Mouse (Mus musculus): ENCODE results near the gene Pias1. TPM values are rescaled to one million over a fixed set of nuclear protein-coding genes. Genes with fewer than 3 reads are reported as not detected.

Pias1 gene
- polyA plus RNA-seq, 1 experiment = 36.5 TPM

DNA sequence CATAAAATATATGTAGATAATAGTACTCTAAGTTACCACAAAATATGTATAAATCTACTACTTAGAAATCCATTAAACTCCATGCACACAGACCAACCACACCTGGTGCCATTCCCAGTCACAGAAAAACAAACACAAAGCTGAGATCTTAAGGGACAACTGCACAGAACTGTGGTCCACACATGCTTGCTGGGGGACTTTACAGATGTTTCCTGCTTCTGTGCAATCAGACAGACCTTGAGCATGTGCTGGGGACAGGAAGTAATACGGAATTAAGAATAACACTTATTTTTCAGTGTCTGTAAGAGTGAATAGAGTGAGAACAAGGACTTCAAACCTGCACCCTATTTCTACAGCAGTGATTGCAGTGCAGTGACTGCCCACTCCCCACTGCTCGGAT is 66.8 kb downstream of the Pias1 start:
- no peaks in the 10 kb centered on the region; the same call in none of the 2 replicates for H3K4me1 ChIP-seq (ENCODE audit: control insufficient read depth, insufficient read depth, low read length)
- DNase-seq = no peak
- TF ChIP-seq POLR2A (IDR thresholded peaks at IDR 0.05; ENCODE audit: borderline replicate concordance, extremely low read depth, low read depth, low read length) = no peak
- no peak for TF ChIP-seq CTCF (IDR thresholded peaks at IDR 0.05; ENCODE audit: insufficient read depth, low read length)
- 47% methylated on average over 2 of the region's 2 CpGs for WGBS
- no peak overlapping the region for H3K4me3 ChIP-seq (replicated peaks; ENCODE audit: extremely low read depth, low read depth, low read length)

DNA sequence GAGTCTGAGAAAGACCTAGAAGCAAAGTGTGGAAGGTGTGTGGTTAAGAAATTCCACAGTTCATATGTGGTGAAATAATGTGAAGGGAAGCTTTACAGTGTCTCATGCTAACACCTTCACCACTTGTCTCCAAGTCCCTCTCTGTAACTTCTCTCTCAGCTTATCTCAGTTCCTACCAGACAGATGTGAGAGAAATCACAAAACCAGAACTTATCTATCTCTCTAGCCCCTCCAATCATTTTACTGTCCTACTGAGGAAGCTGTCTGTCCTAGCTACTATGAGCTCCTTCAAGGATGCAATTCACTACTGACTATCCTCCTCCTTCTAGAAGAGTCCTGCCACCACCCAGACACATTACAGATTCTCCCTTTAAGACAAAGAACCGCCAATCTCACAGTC is 70.7 kb downstream of the Pias1 start:
- Histone ChIP-seq H3K4me1 (ENCODE audit: control insufficient read depth, insufficient read depth, low read length) (no peaks in the 10 kb centered on the region), H3K4me3 (replicated peaks; ENCODE audit: extremely low read depth, low read depth, low read length) (no peak overlapping the region)
- no peak for DNase-seq
- no peak for TF ChIP-seq CTCF (IDR thresholded peaks at IDR 0.05; ENCODE audit: insufficient read depth, low read length)
- 91% methylated on average over 1 of the region's 1 CpGs for WGBS

DNA sequence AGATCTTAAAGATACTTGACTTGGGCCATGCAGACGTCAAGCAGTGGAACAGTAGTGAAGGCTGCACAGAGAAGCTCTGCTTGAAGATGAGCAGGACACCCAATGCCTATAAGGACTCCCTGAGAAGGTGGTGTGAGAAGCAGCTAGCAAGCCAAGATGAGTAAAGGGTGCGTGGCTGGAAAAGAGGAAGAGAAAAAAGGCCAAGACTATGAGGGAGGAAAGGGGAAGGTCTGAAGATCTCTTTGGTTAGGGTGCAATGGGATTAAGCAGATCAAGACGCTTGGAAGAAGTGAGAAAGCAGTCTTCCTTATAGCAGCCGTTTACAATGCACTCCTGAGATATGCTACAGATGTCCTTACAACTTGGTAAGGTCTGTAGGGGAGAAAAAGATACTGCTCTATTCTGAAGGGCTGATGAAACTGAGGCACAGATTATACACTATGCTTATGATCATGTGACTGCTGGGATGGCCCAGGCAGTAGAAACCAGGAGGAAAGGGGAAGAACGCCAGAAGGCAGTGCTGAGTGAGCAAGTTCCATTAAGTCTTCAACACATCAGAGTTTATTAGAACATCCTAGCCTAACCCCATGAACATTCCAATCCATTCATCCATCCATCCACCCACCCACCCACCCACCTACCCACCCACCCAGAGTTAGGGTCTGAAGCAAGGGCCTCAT is 74.2 kb downstream of the Pias1 start:
- 71% methylated on average over 5 of the region's 5 CpGs for WGBS
- DNase-seq = no peak
- TF ChIP-seq POLR2A (IDR thresholded peaks at IDR 0.05; ENCODE audit: borderline replicate concordance, extremely low read depth, low read depth, low read length) = no peak
- no peak for TF ChIP-seq CTCF (IDR thresholded peaks at IDR 0.05; ENCODE audit: insufficient read depth, low read length)

DNA sequence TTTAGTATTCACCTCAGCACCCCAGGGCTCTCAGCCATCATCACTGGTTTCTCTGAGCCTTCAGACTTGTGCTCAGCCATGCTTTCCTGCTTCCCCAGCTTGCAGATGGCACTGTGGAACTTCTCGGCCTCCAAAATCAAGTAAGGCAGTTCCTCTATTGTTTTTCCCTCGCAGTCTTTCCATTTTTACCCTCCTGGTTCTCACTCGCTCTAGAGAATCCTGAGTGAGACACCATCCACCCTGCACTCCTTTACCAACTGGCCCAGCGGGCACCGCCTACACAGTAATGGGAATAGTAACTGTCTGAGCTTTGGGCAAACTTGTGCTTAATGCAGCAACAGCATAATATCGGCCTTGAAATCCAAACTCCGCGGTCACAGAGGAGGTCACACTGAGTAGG is 82.7 kb downstream of the Pias1 start:
- TF ChIP-seq POLR2A (IDR thresholded peaks at IDR 0.05; ENCODE audit: borderline replicate concordance, extremely low read depth, low read depth, low read length) (no peak), CTCF (IDR thresholded peaks at IDR 0.05; ENCODE audit: insufficient read depth, low read length) (no peak)
- no peak for DNase-seq
- H3K4me3 ChIP-seq (replicated peaks; ENCODE audit: extremely low read depth, low read depth, low read length) = no peak overlapping the region
- no peaks in the 10 kb centered on the region for H3K4me1 ChIP-seq (ENCODE audit: control insufficient read depth, insufficient read depth, low read length)
- WGBS = 94% methylated on average over 8 of the region's 8 CpGs

More for the DNA sequence above, 74.2 kb downstream of the Pias1 start:
- Histone ChIP-seq H3K4me1 (ENCODE audit: control insufficient read depth, insufficient read depth, low read length) (no peaks in the 10 kb centered on the region), H3K4me3 (replicated peaks; ENCODE audit: extremely low read depth, low read depth, low read length) (no peak overlapping the region)

DNA sequence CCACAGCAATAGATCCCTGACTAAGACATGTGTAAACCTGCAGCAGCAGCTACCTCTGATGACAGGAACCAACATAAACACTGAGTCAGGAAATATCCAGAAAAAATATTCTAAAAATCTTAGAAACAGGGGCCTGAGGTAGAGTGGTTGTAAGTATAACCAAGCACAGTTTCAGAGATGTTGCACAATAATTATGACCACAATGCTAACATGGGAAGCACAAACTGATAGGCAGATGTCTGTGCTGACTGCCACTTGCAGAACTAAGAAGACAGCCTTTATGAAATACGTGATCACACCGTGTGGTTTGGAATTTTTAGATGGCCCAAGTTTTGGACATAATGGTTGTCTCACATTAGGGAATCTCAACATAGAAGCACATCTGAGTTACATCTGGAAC is 83.9 kb downstream of the Pias1 start:
- 88% methylated on average over 2 of the region's 2 CpGs for WGBS
- DNase-seq = no peak
- Histone ChIP-seq H3K4me3 (replicated peaks; ENCODE audit: extremely low read depth, low read depth, low read length) (no peak overlapping the region), H3K4me1 (ENCODE audit: control insufficient read depth, insufficient read depth, low read length) (no peaks in the 10 kb centered on the region)
- TF ChIP-seq CTCF (IDR thresholded peaks at IDR 0.05; ENCODE audit: insufficient read depth, low read length) = no peak
- TF ChIP-seq POLR2A (IDR thresholded peaks at IDR 0.05; ENCODE audit: borderline replicate concordance, extremely low read depth, low read depth, low read length) = no peak

DNA sequence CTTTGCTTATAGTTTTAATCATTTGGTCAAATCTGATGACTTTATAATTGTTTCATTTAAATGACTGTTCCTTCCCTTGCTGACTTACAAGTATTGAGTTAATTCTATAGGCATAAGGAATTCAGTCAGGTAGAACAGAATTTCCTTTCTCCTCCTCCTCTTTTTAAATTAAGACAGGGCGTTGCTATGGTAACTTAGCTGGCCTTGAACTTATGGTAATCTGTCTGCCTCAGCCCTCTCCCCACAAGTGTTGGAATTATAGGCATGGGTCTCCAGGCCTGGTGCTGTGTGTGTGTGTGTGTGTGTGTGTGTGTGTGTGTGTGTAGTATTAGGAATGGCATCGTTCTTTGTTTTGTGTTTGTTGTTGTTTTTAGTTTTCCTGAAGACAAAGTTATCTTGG is 86.0 kb downstream of the Pias1 start:
- H3K4me1 ChIP-seq (ENCODE audit: control insufficient read depth, insufficient read depth, low read length) = no peaks in the 10 kb centered on the region
- no peak for TF ChIP-seq CTCF (IDR thresholded peaks at IDR 0.05; ENCODE audit: insufficient read depth, low read length)
- TF ChIP-seq POLR2A (IDR thresholded peaks at IDR 0.05; ENCODE audit: borderline replicate concordance, extremely low read depth, low read depth, low read length) = no peak
- DNase-seq = no peak
- 86% methylated on average over 2 of the region's 2 CpGs for WGBS
- no peak overlapping the region for H3K4me3 ChIP-seq (replicated peaks; ENCODE audit: extremely low read depth, low read depth, low read length)

DNA sequence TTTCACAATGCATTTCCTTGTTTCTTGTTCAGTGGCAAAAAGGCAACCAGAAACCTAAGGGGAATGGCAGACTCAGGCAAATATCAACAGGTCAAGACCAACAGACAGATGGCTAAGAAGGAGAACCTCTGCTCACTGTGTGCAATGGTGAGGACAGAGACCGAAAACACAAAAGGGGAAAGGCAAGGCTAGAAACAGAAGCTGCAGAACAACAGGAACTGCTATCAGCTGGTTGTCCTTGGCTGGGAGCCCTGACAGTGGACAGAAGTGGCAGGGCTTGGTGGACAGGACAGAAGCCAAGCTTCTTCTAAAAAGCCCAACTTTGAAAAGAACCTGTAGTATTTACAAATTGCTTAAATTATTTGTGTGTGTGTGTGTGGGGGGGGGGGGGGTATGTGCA is 93.2 kb downstream of the Pias1 start:
- TF ChIP-seq POLR2A (IDR thresholded peaks at IDR 0.05; ENCODE audit: borderline replicate concordance, extremely low read depth, low read depth, low read length) (no peak), CTCF (IDR thresholded peaks at IDR 0.05; ENCODE audit: insufficient read depth, low read length) (no peak)
- Histone ChIP-seq H3K4me1 (ENCODE audit: control insufficient read depth, insufficient read depth, low read length) (peaks cover 2% of the 10 kb centered on the region; the same call in 1 of the 2 replicates), H3K4me3 (replicated peaks; ENCODE audit: extremely low read depth, low read depth, low read length) (no peak overlapping the region)
- DNase-seq = no peak
- WGBS = 31% methylated on average over 1 of the region's 1 CpGs

DNA sequence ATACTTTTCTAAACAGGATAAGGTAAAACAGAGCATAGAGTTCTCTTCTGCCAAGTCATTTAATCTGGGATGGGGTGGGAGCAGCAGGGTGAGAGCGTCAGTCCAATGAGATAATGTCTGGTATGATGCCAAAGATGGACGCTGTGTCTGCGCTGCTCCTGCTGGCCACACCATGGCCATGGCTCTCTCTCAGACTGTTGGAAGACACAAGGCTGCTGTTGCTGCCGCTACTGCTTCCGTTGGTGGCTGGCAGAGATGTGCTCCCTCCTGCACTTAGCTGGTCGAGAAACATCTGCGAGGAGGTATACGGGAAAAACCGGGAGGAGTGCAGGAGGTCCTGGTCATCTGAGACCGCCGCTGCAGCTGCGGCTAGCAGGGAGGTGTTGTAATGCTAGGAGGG is 105.9 kb downstream of the Pias1 start:
- Histone ChIP-seq H3K4me1 (ENCODE audit: control insufficient read depth, insufficient read depth, low read length) (no peaks in the 10 kb centered on the region; the same call in 1 of the 2 replicates), H3K4me3 (replicated peaks; ENCODE audit: extremely low read depth, low read depth, low read length) (peak overlapping the region; percentile 28)
- DNase-seq = no peak
- 51% methylated on average over 12 of the region's 12 CpGs for WGBS
- TF ChIP-seq CTCF (IDR thresholded peaks at IDR 0.05; ENCODE audit: insufficient read depth, low read length) (0 out of 2 replicates have a peak, but pooled peaks have one; percentile 15), POLR2A (IDR thresholded peaks at IDR 0.05; ENCODE audit: borderline replicate concordance, extremely low read depth, low read depth, low read length) (no peak)

DNA sequence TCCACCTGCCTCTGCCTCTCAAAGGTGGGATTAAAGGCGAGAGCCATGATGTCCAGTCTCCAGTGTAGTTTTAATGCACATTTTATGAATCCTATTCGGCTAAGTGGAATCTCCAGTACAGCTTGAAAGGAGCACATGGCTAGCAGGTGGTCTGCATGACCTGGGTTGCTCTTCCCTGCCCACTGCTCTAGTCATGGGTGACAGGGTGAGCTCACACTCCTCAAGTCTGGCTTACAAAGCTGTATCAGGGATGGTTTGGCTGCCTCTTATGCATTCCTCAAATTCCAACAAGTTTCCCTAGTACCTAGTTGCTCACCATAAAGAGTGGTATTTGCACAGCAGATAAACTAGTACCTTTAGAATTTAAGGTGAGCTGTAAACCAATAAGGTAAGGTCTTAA is 109.9 kb downstream of the Pias1 start:
- H3K4me1 ChIP-seq (ENCODE audit: control insufficient read depth, insufficient read depth, low read length) = no peaks in the 10 kb centered on the region; the same call in 1 of the 2 replicates
- TF ChIP-seq CTCF (IDR thresholded peaks at IDR 0.05; ENCODE audit: insufficient read depth, low read length) (no peak), POLR2A (IDR thresholded peaks at IDR 0.05; ENCODE audit: borderline replicate concordance, extremely low read depth, low read depth, low read length) (no peak)
- H3K4me3 ChIP-seq (replicated peaks; ENCODE audit: extremely low read depth, low read depth, low read length) = no peak overlapping the region
- 63% methylated on average over 2 of the region's 2 CpGs for WGBS
- no peak for DNase-seq

DNA sequence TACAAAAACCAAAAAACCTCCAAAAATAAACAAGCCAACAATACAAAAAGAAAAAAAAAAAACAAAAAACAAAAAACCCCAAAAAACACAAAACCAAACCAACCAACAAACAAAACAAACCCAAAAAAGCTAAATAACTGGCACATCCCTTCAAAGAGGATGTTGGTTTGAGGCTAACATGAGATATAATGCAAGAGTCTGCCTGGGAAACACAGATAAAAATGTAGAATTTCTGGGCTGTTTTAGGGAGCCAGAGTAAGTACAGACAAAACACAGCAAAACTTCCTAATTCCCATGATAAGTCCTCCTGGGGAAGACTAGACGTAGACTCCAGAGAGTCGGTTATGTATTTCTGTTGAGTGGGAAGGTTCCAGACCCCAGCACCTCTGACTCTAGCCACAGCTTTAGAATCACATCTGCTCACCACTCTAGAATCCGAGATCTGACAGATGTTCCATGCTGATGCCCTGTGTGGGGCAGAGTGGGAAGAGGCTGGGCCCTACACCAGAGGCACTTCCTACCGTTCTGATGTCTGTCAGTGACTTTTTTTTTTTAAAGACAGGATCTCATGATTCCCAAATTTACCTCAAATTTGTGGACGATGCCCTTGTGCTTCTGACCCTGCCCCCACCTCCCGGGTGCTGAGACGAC is 110.6 kb downstream of the Pias1 start:
- Histone ChIP-seq H3K4me3 (replicated peaks; ENCODE audit: extremely low read depth, low read depth, low read length) (no peak overlapping the region), H3K4me1 (ENCODE audit: control insufficient read depth, insufficient read depth, low read length) (no peaks in the 10 kb centered on the region; the same call in 1 of the 2 replicates)
- whole genome bisulfite sequencing = 69% methylated on average over 7 of the region's 7 CpGs
- TF ChIP-seq POLR2A (IDR thresholded peaks at IDR 0.05; ENCODE audit: borderline replicate concordance, extremely low read depth, low read depth, low read length) = no peak
- TF ChIP-seq CTCF (IDR thresholded peaks at IDR 0.05; ENCODE audit: insufficient read depth, low read length) = no peak
- no peak for DNase-seq
